Mouse (Mus musculus): Measurements from ENCODE around the gene Med27. TPM values are rescaled to one million over a fixed set of nuclear protein-coding genes. Genes with fewer than 3 reads are reported as not detected.
A peak's percentile ranks its signal among the peaks of the same experiment; 100 is the strongest.

Gene Med27
- polyA plus RNA-seq, 1 experiment from 2014 or later, result 65.3 TPM

DNA sequence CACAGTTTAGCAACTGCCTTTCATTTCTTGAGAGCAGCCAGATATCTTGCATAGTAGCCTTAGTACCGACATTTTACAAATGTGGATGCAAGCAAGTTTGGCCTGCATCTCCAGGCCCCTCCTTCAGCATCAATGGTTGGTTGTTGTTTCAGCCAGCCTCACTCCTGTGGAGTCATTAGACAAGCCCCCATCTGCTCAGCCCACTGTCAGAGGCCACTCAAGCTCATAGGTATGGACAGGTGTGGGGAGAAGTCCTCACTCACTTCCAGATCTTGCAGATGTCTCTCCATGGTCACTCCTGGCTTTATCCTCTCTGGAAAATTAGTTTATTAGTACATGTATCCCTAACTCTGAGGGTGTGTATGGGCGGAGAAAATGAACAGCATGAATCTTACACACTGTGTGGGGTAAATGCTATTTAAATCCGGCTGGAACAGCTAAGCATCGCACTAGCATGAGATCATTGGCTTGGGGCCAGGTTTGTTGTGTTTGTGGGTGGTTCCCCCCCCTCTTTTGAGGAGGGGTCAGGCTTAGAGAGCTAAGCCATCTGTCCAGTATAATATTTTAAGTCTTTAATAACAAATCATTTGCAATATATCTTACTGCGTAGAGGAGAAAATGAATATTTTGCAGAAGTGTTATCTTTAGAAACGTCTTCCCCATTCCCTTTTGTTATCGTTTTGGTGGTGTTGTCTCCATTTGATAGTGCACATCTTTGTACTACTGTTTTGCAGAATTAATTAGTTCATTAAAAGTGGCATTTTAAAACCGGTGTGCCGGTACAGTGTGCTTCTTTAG, 118.4 kb downstream of the Med27 start:
- Histone ChIP-seq H3K9ac (no peak overlapping the region), H3K36me3 (no peaks in the 10 kb centered on the region), H3K9me3 (replicated peaks) (no peaks in the 10 kb centered on the region), H3K4me2 (replicated peaks) (no peak overlapping the region), H3K27me3 (no peaks in the 10 kb centered on the region), H3K4me1 (peaks cover 31% of the 10 kb centered on the region), H3K27ac (no peak overlapping the region), H3K4me3 (no peak overlapping the region)
- ATAC-seq (ENCODE audit: low FRiP score), result peak; percentile 35; the same call in 1 of the 2 replicates
- 75% methylated on average over 9 of the region's 9 CpGs for WGBS

DNA sequence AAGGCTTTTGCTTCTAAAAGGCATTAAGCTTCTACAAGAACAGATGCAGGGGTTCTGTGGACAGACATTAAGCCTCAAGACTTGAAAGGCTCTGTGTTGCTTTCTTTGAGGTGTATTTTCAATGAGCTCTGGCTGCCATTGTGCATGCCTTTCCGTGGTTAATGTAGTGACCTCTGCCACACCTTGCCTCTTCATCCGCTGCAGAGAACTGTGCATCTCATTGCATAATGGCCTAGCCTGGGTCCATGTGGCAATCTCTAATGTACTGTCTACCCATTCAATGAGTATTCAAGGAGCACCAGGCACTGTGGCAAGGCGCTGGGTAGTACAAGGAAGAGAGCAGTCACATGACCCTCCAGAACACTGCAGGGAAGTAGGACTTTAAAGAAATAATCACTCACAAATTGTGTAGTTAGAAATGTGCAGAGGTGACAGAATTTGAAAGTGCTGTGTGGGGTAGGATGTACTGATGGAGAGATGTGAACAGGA, 119.1 kb downstream of the Med27 start:
- Histone ChIP-seq H3K4me2 (replicated peaks) (no peak overlapping the region), H3K4me3 (no peak overlapping the region), H3K36me3 (no peaks in the 10 kb centered on the region), H3K9ac (no peak overlapping the region), H3K9me3 (replicated peaks) (no peaks in the 10 kb centered on the region), H3K27ac (no peak overlapping the region), H3K27me3 (no peaks in the 10 kb centered on the region), H3K4me1 (peaks cover 31% of the 10 kb centered on the region)
- ATAC-seq (ENCODE audit: low FRiP score), result no peak
- WGBS, result 54% methylated on average over 3 of the region's 3 CpGs

- no peak overlapping the region for H3K4me3 ChIP-seq
- no peak overlapping the region for H3K9ac ChIP-seq
- H3K36me3 ChIP-seq, result no peaks in the 10 kb centered on the region
- no peak overlapping the region for H3K27ac ChIP-seq
- no peak overlapping the region for H3K4me2 ChIP-seq (replicated peaks)
- peaks cover 31% of the 10 kb centered on the region for H3K4me1 ChIP-seq
- WGBS, result 85% methylated on average over 4 of the region's 4 CpGs
- H3K27me3 ChIP-seq, result no peaks in the 10 kb centered on the region
- no peaks in the 10 kb centered on the region for H3K9me3 ChIP-seq (replicated peaks)
- no peak for ATAC-seq (ENCODE audit: low FRiP score)
Observed at GRCm38 (mm10) chr2:29466396-29466795, 119.8 kb downstream of the Med27 start.

- peaks cover 34% of the 10 kb centered on the region for H3K4me1 ChIP-seq
- H3K27ac ChIP-seq, result peak overlapping the region; percentile 40; the same call in 1 of the 2 replicates
Observed at GRCm38 (mm10) chr2:29468517-29468936, 121.9 kb downstream of the Med27 start.

GRCm38 (mm10) chr2:29472952-29473437, 126.4 kb downstream of the Med27 start:
- H3K9me3 ChIP-seq (replicated peaks), result no peaks in the 10 kb centered on the region
- no peak for ATAC-seq (ENCODE audit: low FRiP score)
- H3K4me3 ChIP-seq, result no peak overlapping the region
- H3K4me2 ChIP-seq (replicated peaks), result no peak overlapping the region
- no peaks in the 10 kb centered on the region for H3K27me3 ChIP-seq
- H3K9ac ChIP-seq, result no peak overlapping the region
- WGBS, result 81% methylated on average over 4 of the region's 4 CpGs
- no peaks in the 10 kb centered on the region for H3K36me3 ChIP-seq
- peaks cover 20% of the 10 kb centered on the region for H3K4me1 ChIP-seq
- H3K27ac ChIP-seq, result no peak overlapping the region

More at GRCm38 (mm10) chr2:29468517-29468936, 121.9 kb downstream of the Med27 start:
- ATAC-seq (ENCODE audit: low FRiP score), result no peak
- 79% methylated on average over 15 of the region's 15 CpGs for WGBS
- Histone ChIP-seq H3K27me3 (no peaks in the 10 kb centered on the region), H3K9me3 (replicated peaks) (no peaks in the 10 kb centered on the region), H3K4me3 (no peak overlapping the region), H3K4me2 (replicated peaks) (no peak overlapping the region), H3K36me3 (no peaks in the 10 kb centered on the region), H3K9ac (no peak overlapping the region)

DNA sequence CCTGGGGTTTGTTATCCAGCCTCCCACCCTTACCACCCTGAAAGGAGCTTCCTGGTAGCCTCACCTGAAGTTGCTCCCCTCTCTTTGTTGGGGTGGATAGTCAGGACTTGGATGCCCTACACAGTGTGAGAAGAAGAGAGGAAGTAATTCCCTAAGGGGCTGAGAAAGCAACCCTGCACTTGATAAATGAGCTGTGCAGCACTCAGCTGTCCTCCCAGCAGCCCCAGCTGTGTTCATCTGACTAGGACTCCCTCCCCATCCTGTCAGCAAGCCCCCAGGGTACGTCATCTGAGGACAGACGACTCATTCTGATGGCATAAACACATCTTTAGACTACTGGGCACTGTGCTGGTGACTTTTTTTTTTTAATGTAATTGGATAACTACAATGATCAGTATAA, 127.3 kb downstream of the Med27 start:
- H3K36me3 ChIP-seq, result no peaks in the 10 kb centered on the region

DNA sequence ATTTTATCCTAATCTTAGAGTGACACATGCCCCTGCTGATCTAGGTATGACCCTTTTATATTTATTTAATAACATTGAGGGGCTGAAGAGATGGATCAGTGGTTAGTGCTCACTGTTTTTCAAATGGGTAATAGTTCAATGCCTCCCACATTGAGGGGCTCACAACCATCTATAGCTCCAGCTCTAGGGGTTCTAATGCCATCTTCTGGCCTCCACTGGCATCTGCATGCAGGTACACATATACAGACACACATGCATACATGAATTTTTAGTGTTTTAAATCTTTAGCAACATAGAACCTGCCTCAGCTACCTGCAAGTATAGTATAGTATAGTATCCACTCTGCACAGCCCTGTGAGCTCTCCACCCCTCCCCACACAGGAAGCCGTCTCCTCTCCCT, 130.1 kb downstream of the Med27 start:
- Histone ChIP-seq H3K27ac (no peak overlapping the region), H3K4me3 (no peak overlapping the region), H3K36me3 (no peaks in the 10 kb centered on the region), H3K4me1 (peaks cover 18% of the 10 kb centered on the region), H3K4me2 (replicated peaks) (no peak overlapping the region), H3K27me3 (no peaks in the 10 kb centered on the region), H3K9ac (no peak overlapping the region), H3K9me3 (replicated peaks) (no peaks in the 10 kb centered on the region)
- no peak for ATAC-seq (ENCODE audit: low FRiP score)
- WGBS, result 97% methylated on average over 1 of the region's 1 CpGs

More for the DNA sequence above, 127.3 kb downstream of the Med27 start:
- H3K4me1 ChIP-seq, result peaks cover 13% of the 10 kb centered on the region
- no peaks in the 10 kb centered on the region for H3K9me3 ChIP-seq (replicated peaks)
- ATAC-seq (ENCODE audit: low FRiP score), result peak; percentile 79; the same call in 1 of the 2 replicates
- H3K27ac ChIP-seq, result 0 out of 2 replicates have a peak overlapping the region, but pooled peaks have one; percentile 25
- no peak overlapping the region for H3K4me2 ChIP-seq (replicated peaks)
- H3K4me3 ChIP-seq, result no peak overlapping the region
- H3K9ac ChIP-seq, result no peak overlapping the region
- WGBS, result 47% methylated on average over 2 of the region's 2 CpGs
- H3K27me3 ChIP-seq, result no peaks in the 10 kb centered on the region

GRCm38 (mm10) chr2:29481856-29482255, 135.2 kb downstream of the Med27 start:
- no peak overlapping the region for H3K4me2 ChIP-seq (replicated peaks)
- ATAC-seq (ENCODE audit: low FRiP score), result 0 out of 2 replicates have a peak, but pooled peaks have one; percentile 43

GRCm38 (mm10) chr2:29482979-29483718, 136.5 kb downstream of the Med27 start:
- peak overlapping the region; percentile 62 for H3K27ac ChIP-seq

More at GRCm38 (mm10) chr2:29481856-29482255, 135.2 kb downstream of the Med27 start:
- Histone ChIP-seq H3K9ac (no peak overlapping the region), H3K9me3 (replicated peaks) (no peaks in the 10 kb centered on the region), H3K36me3 (no peaks in the 10 kb centered on the region), H3K27ac (peak overlapping the region; percentile 62; the same call in 1 of the 2 replicates), H3K4me3 (no peak overlapping the region), H3K27me3 (no peaks in the 10 kb centered on the region), H3K4me1 (peaks cover 38% of the 10 kb centered on the region)
- WGBS, result 23% methylated on average over 8 of the region's 8 CpGs

DNA sequence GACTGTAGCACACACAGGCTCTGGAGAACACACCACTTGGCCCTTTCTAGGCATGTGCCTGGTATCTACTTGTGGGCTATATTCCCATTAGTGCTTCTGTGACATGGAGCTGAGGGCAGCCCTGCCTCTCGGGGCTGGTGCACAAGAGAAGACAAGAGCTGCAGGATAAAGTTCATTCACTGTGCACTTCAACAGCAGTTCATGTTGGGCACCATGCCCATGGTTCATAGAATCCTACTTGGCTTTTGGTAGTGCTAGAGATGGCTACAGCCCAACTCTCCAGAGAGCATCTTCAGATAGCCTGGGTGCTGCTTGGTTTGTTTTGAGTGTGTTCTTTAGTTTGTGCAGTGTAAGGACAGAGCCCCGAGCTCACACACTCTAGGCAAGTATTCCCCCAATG, 138.9 kb downstream of the Med27 start:
- H3K9ac ChIP-seq, result no peak overlapping the region
- no peak for ATAC-seq (ENCODE audit: low FRiP score)
- no peaks in the 10 kb centered on the region for H3K9me3 ChIP-seq (replicated peaks)
- H3K36me3 ChIP-seq, result no peaks in the 10 kb centered on the region
- 89% methylated on average over 2 of the region's 2 CpGs for WGBS
- no peak overlapping the region for H3K27ac ChIP-seq
- no peaks in the 10 kb centered on the region for H3K27me3 ChIP-seq
- H3K4me2 ChIP-seq (replicated peaks), result no peak overlapping the region
- peaks cover 55% of the 10 kb centered on the region for H3K4me1 ChIP-seq
- H3K4me3 ChIP-seq, result no peak overlapping the region

More at GRCm38 (mm10) chr2:29482979-29483718, 136.5 kb downstream of the Med27 start:
- Histone ChIP-seq H3K9ac (no peak overlapping the region), H3K4me2 (replicated peaks) (no peak overlapping the region), H3K36me3 (no peaks in the 10 kb centered on the region), H3K9me3 (replicated peaks) (no peaks in the 10 kb centered on the region), H3K4me3 (no peak overlapping the region), H3K27me3 (no peaks in the 10 kb centered on the region), H3K4me1 (peaks cover 42% of the 10 kb centered on the region)
- 36% methylated on average over 9 of the region's 9 CpGs for WGBS
- ATAC-seq (ENCODE audit: low FRiP score), result no peak

DNA sequence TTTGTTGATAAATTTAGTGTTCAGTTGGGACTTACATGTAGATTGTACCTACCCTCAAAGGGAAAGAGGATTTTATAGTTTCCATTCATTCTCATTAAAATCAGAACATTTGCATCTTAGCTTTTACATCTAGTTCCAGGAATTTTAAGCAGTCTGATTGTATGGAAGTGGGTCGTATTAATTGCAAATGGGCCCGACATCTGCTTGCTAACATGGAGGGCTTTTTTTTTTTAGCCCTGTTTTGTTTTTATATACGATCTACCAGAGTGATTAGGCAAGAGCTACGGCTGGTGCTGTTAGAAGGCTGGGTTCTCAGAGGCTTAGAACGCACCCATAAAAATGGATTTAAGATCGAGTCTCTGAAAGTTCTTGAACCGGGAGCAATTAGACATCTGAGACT, 139.9 kb downstream of the Med27 start:
- no peak overlapping the region for H3K27ac ChIP-seq
- H3K4me1 ChIP-seq, result peaks cover 53% of the 10 kb centered on the region

DNA sequence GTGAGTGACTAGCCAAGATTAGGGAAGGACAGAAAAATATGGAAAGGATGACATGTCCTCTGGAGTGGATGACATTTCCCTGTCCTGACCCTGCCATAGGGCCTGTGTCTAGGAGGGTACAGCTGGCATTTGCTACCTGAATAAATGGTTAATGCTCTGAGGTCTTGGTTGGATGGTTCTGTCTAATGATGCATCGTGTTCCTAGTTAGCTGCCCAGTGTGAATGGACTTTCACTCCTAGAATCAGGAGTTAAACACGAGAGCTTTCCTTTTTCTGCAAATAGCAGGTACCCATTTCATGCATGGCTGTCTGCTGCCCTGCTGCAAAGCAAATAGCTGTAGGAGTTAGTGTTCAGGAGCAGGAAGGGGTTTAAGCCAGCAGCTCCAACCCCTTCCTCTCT, 141.0 kb downstream of the Med27 start:
- Histone ChIP-seq H3K9me3 (replicated peaks) (no peaks in the 10 kb centered on the region), H3K4me2 (replicated peaks) (no peak overlapping the region), H3K9ac (peak overlapping the region; percentile 13; the same call in 1 of the 2 replicates), H3K36me3 (no peaks in the 10 kb centered on the region), H3K27me3 (no peaks in the 10 kb centered on the region), H3K4me3 (no peak overlapping the region), H3K4me1 (peaks cover 47% of the 10 kb centered on the region), H3K27ac (0 out of 2 replicates have a peak overlapping the region, but pooled peaks have one; percentile 8)
- 59% methylated on average over 2 of the region's 2 CpGs for WGBS
- no peak for ATAC-seq (ENCODE audit: low FRiP score)

More for the DNA sequence above, 139.9 kb downstream of the Med27 start:
- H3K9ac ChIP-seq, result no peak overlapping the region
- H3K27me3 ChIP-seq, result no peaks in the 10 kb centered on the region
- no peaks in the 10 kb centered on the region for H3K36me3 ChIP-seq
- WGBS, result 68% methylated on average over 7 of the region's 7 CpGs
- H3K4me2 ChIP-seq (replicated peaks), result no peak overlapping the region
- H3K4me3 ChIP-seq, result no peak overlapping the region
- ATAC-seq (ENCODE audit: low FRiP score), result no peak
- H3K9me3 ChIP-seq (replicated peaks), result no peaks in the 10 kb centered on the region

All from hindbrain, embryonic 12.5 days (tissue).